Mouse (Mus musculus) embryonic facial prominence, embryonic 13.5 days (tissue): ENCODE data around the gene Polr3gl. TPM values are rescaled to one million over a fixed set of nuclear protein-coding genes. Genes with fewer than 3 reads are reported as not detected.

ENCODE experiments used
- ATAC-seq: fragments of 200-750 bp; cut with Nextera tagmentation; 2 replicates; pipeline ENCODE4 v1.8.0; 2017; ENCODE audit warnings: low read depth; ENCODE audit not compliant: insufficient number of reproducible peaks, insufficient read depth, low FRiP score, low TSS enrichment
- H3K27ac ChIP-seq: fragments of 300-500 bp; sonication (generic); 2 replicates; pipeline ENCODE4 v1.5.1; 2015; ENCODE audit warnings: moderate library complexity, mild to moderate bottlenecking, inconsistent platforms
- H3K27me3 ChIP-seq: fragments of 300-500 bp; sonication (generic); 2 replicates; pipeline ENCODE4 v1.6.1; 2015; ENCODE audit warnings: mild to moderate bottlenecking, inconsistent platforms
- H3K36me3 ChIP-seq: fragments of 300-500 bp; sonication (generic); 2 replicates; pipeline ENCODE4 v1.6.1; 2015; ENCODE audit warnings: mild to moderate bottlenecking, inconsistent platforms
- H3K4me1 ChIP-seq: fragments of 300-500 bp; sonication (generic); 2 replicates; pipeline ENCODE4 v1.6.1; 2015; ENCODE audit warnings: inconsistent platforms
- H3K4me2 ChIP-seq: fragments of 300-500 bp; sonication (generic); 2 replicates; pipeline ENCODE4 v1.6.1; 2015; ENCODE audit warnings: moderate library complexity, mild to moderate bottlenecking, inconsistent platforms
- H3K4me3 ChIP-seq: fragments of 300-500 bp; sonication (generic); 2 replicates; pipeline ENCODE4 v1.5.1; 2015; ENCODE audit warnings: mild to moderate bottlenecking, inconsistent platforms
- H3K9ac ChIP-seq: fragments of 300-500 bp; sonication (generic); 2 replicates; pipeline ENCODE4 v1.6.1; 2015; ENCODE audit warnings: mild to moderate bottlenecking, inconsistent platforms
- H3K9me3 ChIP-seq: fragments of 300-500 bp; sonication (generic); 2 replicates; pipeline ENCODE4 v1.6.1; 2016; ENCODE audit warnings: inconsistent platforms
- WGBS: fragments of 180-500 bp; shearing (Covaris S2); methylation state at CpG from one replicate; pipeline ENCODE4 v1.1.7; 2015; ENCODE audit warnings: mixed read lengths; 5-methylcytosine and 5-hydroxymethylcytosine counted together
- polyA plus RNA-seq: library from polyadenylated mRNA; unstranded; fragments of >200 nt; fragmentation: Nextera tagmentation; extraction: Ambion mirVana; gene quantifications from 2 replicates; pipeline ENCODE4 v1.2.1, GENCODE M21; 2015

Polr3gl gene
- polyA plus RNA-seq, 1 experiment from 2014 or later: 53.7 TPM

GRCm38 (mm10) chr3:96551890-96552289 is 42.1 kb downstream of the Polr3gl start:
- ATAC-seq: no peak

GRCm38 (mm10) chr3:96551203-96551602 is 42.8 kb downstream of the Polr3gl start:
- 10% methylated on average over 8 of the region's 8 CpGs for WGBS
- Histone ChIP-seq H3K9me3 (no peaks in the 10 kb centered on the region), H3K4me1 (peaks cover 21% of the 10 kb centered on the region), H3K27me3 (peaks cover 3% of the 10 kb centered on the region; the same call in 1 of the 2 replicates), H3K9ac (0 out of 2 replicates have a peak overlapping the region, but pooled peaks have one; percentile 11), H3K4me2 (no peak overlapping the region), H3K36me3 (no peaks in the 10 kb centered on the region), H3K4me3 (no peak overlapping the region), H3K27ac (peak overlapping the region; percentile 39; the same call in 1 of the 2 replicates)
- ATAC-seq: no peak

More at GRCm38 (mm10) chr3:96551890-96552289, 42.1 kb downstream of the Polr3gl start:
- Histone ChIP-seq H3K4me3 (no peak overlapping the region), H3K27me3 (no peaks in the 10 kb centered on the region), H3K27ac (no peak overlapping the region), H3K36me3 (no peaks in the 10 kb centered on the region), H3K4me2 (no peak overlapping the region), H3K9me3 (no peaks in the 10 kb centered on the region), H3K4me1 (peaks cover 28% of the 10 kb centered on the region), H3K9ac (no peak overlapping the region)
- WGBS: 71% methylated on average over 7 of the region's 7 CpGs

GRCm38 (mm10) chr3:96549346-96549745 is 44.6 kb downstream of the Polr3gl start:
- Histone ChIP-seq H3K4me3 (no peak overlapping the region), H3K4me1 (peaks cover 8% of the 10 kb centered on the region; the same call in 1 of the 2 replicates), H3K36me3 (no peaks in the 10 kb centered on the region), H3K9ac (no peak overlapping the region), H3K4me2 (no peak overlapping the region), H3K9me3 (no peaks in the 10 kb centered on the region), H3K27me3 (peaks cover 6% of the 10 kb centered on the region; the same call in 1 of the 2 replicates), H3K27ac (no peak overlapping the region)
- WGBS: 60% methylated on average over 5 of the region's 5 CpGs
- ATAC-seq: no peak

- WGBS: 77% methylated on average over 7 of the region's 7 CpGs
Measured at GRCm38 (mm10) chr3:96548824-96549223, 45.2 kb downstream of the Polr3gl start.

GRCm38 (mm10) chr3:96547389-96547960 is 46.5 kb downstream of the Polr3gl start:
- 0 out of 2 replicates have a peak, but pooled peaks have one; percentile 56 for ATAC-seq
- Histone ChIP-seq H3K4me3 (peak overlapping the region; percentile 19; the same call in 1 of the 2 replicates), H3K9me3 (no peaks in the 10 kb centered on the region), H3K4me2 (peak overlapping the region; percentile 51), H3K36me3 (no peaks in the 10 kb centered on the region), H3K27me3 (peaks cover 6% of the 10 kb centered on the region), H3K27ac (no peak overlapping the region), H3K4me1 (peaks cover 8% of the 10 kb centered on the region; the same call in 1 of the 2 replicates), H3K9ac (peak overlapping the region; percentile 40; the same call in 1 of the 2 replicates)
- WGBS: 8% methylated on average over 14 of the region's 14 CpGs

More at GRCm38 (mm10) chr3:96548824-96549223, 45.2 kb downstream of the Polr3gl start:
- H3K36me3 ChIP-seq: no peaks in the 10 kb centered on the region
- H3K9ac ChIP-seq: no peak overlapping the region
- peaks cover 8% of the 10 kb centered on the region; the same call in 1 of the 2 replicates for H3K4me1 ChIP-seq
- ATAC-seq: no peak
- H3K27me3 ChIP-seq: peaks cover 6% of the 10 kb centered on the region; the same call in 1 of the 2 replicates
- no peak overlapping the region for H3K27ac ChIP-seq
- H3K4me2 ChIP-seq: no peak overlapping the region
- no peak overlapping the region for H3K4me3 ChIP-seq
- H3K9me3 ChIP-seq: no peaks in the 10 kb centered on the region

- Histone ChIP-seq H3K9ac (no peak overlapping the region), H3K4me1 (peaks cover 6% of the 10 kb centered on the region; the same call in 1 of the 2 replicates), H3K27ac (no peak overlapping the region), H3K4me2 (peak overlapping the region; percentile 51; the same call in 1 of the 2 replicates), H3K36me3 (no peaks in the 10 kb centered on the region), H3K9me3 (no peaks in the 10 kb centered on the region), H3K27me3 (peaks cover 6% of the 10 kb centered on the region), H3K4me3 (no peak overlapping the region)
- no peak for ATAC-seq
- WGBS: 43% methylated on average over 4 of the region's 4 CpGs
Measured at GRCm38 (mm10) chr3:96546880-96547279, 47.1 kb downstream of the Polr3gl start.

- Histone ChIP-seq H3K36me3 (no peaks in the 10 kb centered on the region), H3K4me3 (no peak overlapping the region), H3K9ac (no peak overlapping the region), H3K4me1 (0 out of 2 replicates have a peak, but pooled peaks cover 4% of the 10 kb centered on the region), H3K27me3 (peaks cover 6% of the 10 kb centered on the region), H3K4me2 (no peak overlapping the region), H3K9me3 (no peaks in the 10 kb centered on the region), H3K27ac (no peak overlapping the region)
- no peak for ATAC-seq
- 35% methylated on average over 1 of the region's 1 CpGs for WGBS
Measured at GRCm38 (mm10) chr3:96545565-96545964, 48.4 kb downstream of the Polr3gl start.

GRCm38 (mm10) chr3:96543345-96543744 is 50.6 kb downstream of the Polr3gl start:
- peaks cover 6% of the 10 kb centered on the region for H3K27me3 ChIP-seq
- 0 out of 2 replicates have a peak, but pooled peaks cover 4% of the 10 kb centered on the region for H3K4me1 ChIP-seq
- no peak overlapping the region for H3K9ac ChIP-seq
- 82% methylated on average over 11 of the region's 11 CpGs for WGBS
- no peaks in the 10 kb centered on the region for H3K9me3 ChIP-seq
- H3K4me2 ChIP-seq: no peak overlapping the region
- H3K4me3 ChIP-seq: no peak overlapping the region
- ATAC-seq: no peak
- H3K36me3 ChIP-seq: no peaks in the 10 kb centered on the region
- no peak overlapping the region for H3K27ac ChIP-seq

- no peaks in the 10 kb centered on the region for H3K9me3 ChIP-seq
- no peak overlapping the region for H3K27ac ChIP-seq
- H3K4me2 ChIP-seq: no peak overlapping the region
- WGBS: 78% methylated on average over 8 of the region's 8 CpGs
- ATAC-seq: no peak
- H3K4me1 ChIP-seq: 0 out of 2 replicates have a peak, but pooled peaks cover 4% of the 10 kb centered on the region
- no peak overlapping the region for H3K9ac ChIP-seq
- no peak overlapping the region for H3K4me3 ChIP-seq
- H3K36me3 ChIP-seq: no peaks in the 10 kb centered on the region
- H3K27me3 ChIP-seq: peaks cover 6% of the 10 kb centered on the region
Measured at GRCm38 (mm10) chr3:96542554-96542953, 51.4 kb downstream of the Polr3gl start.

- no peaks in the 10 kb centered on the region for H3K9me3 ChIP-seq
- H3K27ac ChIP-seq: no peak overlapping the region
- no peak overlapping the region for H3K4me2 ChIP-seq
- H3K4me1 ChIP-seq: 0 out of 2 replicates have a peak, but pooled peaks cover 4% of the 10 kb centered on the region
- no peak overlapping the region for H3K4me3 ChIP-seq
- ATAC-seq: no peak
- peaks cover 6% of the 10 kb centered on the region for H3K27me3 ChIP-seq
- peak overlapping the region; percentile 51; the same call in 1 of the 2 replicates for H3K9ac ChIP-seq
- no peaks in the 10 kb centered on the region for H3K36me3 ChIP-seq
- 19% methylated on average over 14 of the region's 14 CpGs for WGBS
Measured at GRCm38 (mm10) chr3:96541328-96542078, 52.5 kb downstream of the Polr3gl start.

GRCm38 (mm10) chr3:96540740-96541139 is 53.2 kb downstream of the Polr3gl start:
- 32% methylated on average over 6 of the region's 6 CpGs for WGBS
- Histone ChIP-seq H3K4me2 (no peak overlapping the region), H3K9ac (no peak overlapping the region; the same call in 1 of the 2 replicates), H3K27me3 (no peaks in the 10 kb centered on the region; the same call in 1 of the 2 replicates), H3K36me3 (no peaks in the 10 kb centered on the region), H3K9me3 (no peaks in the 10 kb centered on the region), H3K27ac (no peak overlapping the region), H3K4me1 (0 out of 2 replicates have a peak, but pooled peaks cover 4% of the 10 kb centered on the region), H3K4me3 (no peak overlapping the region)
- ATAC-seq: no peak
